Mouse (Mus musculus) CH12.LX (cell line): ENCODE data around the gene Nsl1. TPM values are rescaled to one million over a fixed set of nuclear protein-coding genes. Genes with fewer than 3 reads are reported as not detected.

Source experiments
- DNase-seq: peaks from one replicate; pipeline ENCODE4 v3.0.0-alpha.2; 2013; ENCODE audit errors: extremely low read depth
- H3K27ac ChIP-seq: 2 replicates; pipeline ENCODE4 v1.5.1; 2012; ENCODE audit warnings: low read depth, mild to moderate bottlenecking, control low read depth, moderate library complexity; ENCODE audit not compliant: insufficient read depth
- H3K27me3 ChIP-seq: replicated peaks from 2 replicates; pipeline ENCODE3; 2012; ENCODE audit warnings: inconsistent platforms
- H3K36me3 ChIP-seq, 2 experiments: replicated peaks in 1 of 2; 2 replicates each; pipeline versions ENCODE3 to v1.6.1; 2012; ENCODE audit warnings: inconsistent platforms in 1 of 2, low read length in 1 of 2, mild to moderate bottlenecking in 1 of 2, mixed read lengths in 1 of 2, moderate library complexity in 1 of 2; ENCODE audit not compliant: control insufficient read depth in 1 of 2, insufficient read depth in 1 of 2
- H3K4me1 ChIP-seq, 2 experiments: 2 replicates each; pipeline ENCODE4 v1.6.1; 2012; ENCODE audit warnings: inconsistent platforms in 1 of 2, moderate library complexity in 1 of 2; ENCODE audit not compliant: insufficient read depth in 2 of 2, control insufficient read depth in 1 of 2
- H3K4me2 ChIP-seq: 2 replicates; pipeline ENCODE4 v1.6.1; 2012; ENCODE audit warnings: low read depth, mild to moderate bottlenecking, control low read depth; ENCODE audit not compliant: poor library complexity, insufficient read depth, severe bottlenecking
- H3K4me3 ChIP-seq, 3 experiments: fragments of 150-350 bp in 1 of 3; sonication (generic) in 1 of 3; replicated peaks in 1 of 3; 2 replicates each; pipeline versions ENCODE3 to v1.5.1; 2011 to 2012; ENCODE audit warnings: low read depth in 2 of 3, low read length in 2 of 3, mild to moderate bottlenecking in 2 of 3, moderate library complexity in 2 of 3, control low read depth in 1 of 3, improper control_type of control experiment in 1 of 3, inconsistent platforms in 1 of 3, mixed read lengths in 1 of 3; ENCODE audit not compliant: poor library complexity in 1 of 3
- H3K79me2 ChIP-seq: replicated peaks from 2 replicates; pipeline ENCODE4 v1.6.1; 2012; ENCODE audit warnings: mild to moderate bottlenecking, moderate library complexity; ENCODE audit not compliant: control insufficient read depth, poor library complexity, insufficient read depth, severe bottlenecking; ENCODE audit errors: extremely low read depth
- H3K9ac ChIP-seq: 2 replicates; pipeline ENCODE4 v1.6.1; 2012; ENCODE audit warnings: low read depth, mild to moderate bottlenecking, control low read depth, moderate library complexity; ENCODE audit not compliant: insufficient read depth
- H3K9me3 ChIP-seq: replicated peaks from 2 replicates; pipeline ENCODE3; 2012; ENCODE audit warnings: low read length, inconsistent platforms, mixed read lengths
- BHLHE40 ChIP-seq: IDR thresholded peaks from 2 replicates; pipeline ENCODE4 v1.6.1; 2011; ENCODE audit warnings: mild to moderate bottlenecking, low read depth, low read length, improper control_type of control experiment
- CHD1 ChIP-seq: IDR thresholded peaks from 2 replicates; pipeline ENCODE4 v1.6.1; 2012; ENCODE audit warnings: low read depth, low read length, improper control_type of control experiment, inconsistent platforms
- CHD2 ChIP-seq: IDR thresholded peaks from 2 replicates; pipeline ENCODE4 v1.6.1; 2011; ENCODE audit warnings: low read length, improper control_type of control experiment
- CTCF ChIP-seq, 2 experiments: IDR thresholded peaks in 1 of 2; conservative IDR thresholded peaks in 1 of 2; 2 replicates each; pipeline ENCODE4 v1.5.1; 2011 to 2012; ENCODE audit warnings: low read depth in 2 of 2, low read length in 2 of 2, improper control_type of control experiment in 1 of 2, inconsistent platforms in 1 of 2, mild to moderate bottlenecking in 1 of 2, moderate library complexity in 1 of 2
- E2F4 ChIP-seq: IDR thresholded peaks from 2 replicates; pipeline ENCODE4 v1.6.1; 2011; ENCODE audit warnings: low read depth, low read length, improper control_type of control experiment; ENCODE audit not compliant: insufficient replicate concordance
- EP300 ChIP-seq: IDR thresholded peaks from 2 replicates; pipeline ENCODE4 v1.6.1; 2011; ENCODE audit warnings: low read length, improper control_type of control experiment
- GABPA ChIP-seq: IDR thresholded peaks from 2 replicates; pipeline ENCODE4 v1.6.1; 2012; ENCODE audit warnings: low read depth, low read length, improper control_type of control experiment, inconsistent platforms; ENCODE audit not compliant: insufficient replicate concordance
- MAX ChIP-seq: IDR thresholded peaks from 2 replicates; pipeline ENCODE4 v1.6.1; 2011; ENCODE audit warnings: low read length, improper control_type of control experiment
- MAZ ChIP-seq: IDR thresholded peaks from 2 replicates; pipeline ENCODE4 v1.6.1; 2012; ENCODE audit warnings: low read depth, mild to moderate bottlenecking, inconsistent platforms, low read length, improper control_type of control experiment, moderate library complexity
- MEF2A ChIP-seq: IDR thresholded peaks from 2 replicates; pipeline ENCODE4 v1.6.1; 2014; ENCODE audit warnings: low read depth, mild to moderate bottlenecking, inconsistent platforms, low read length, improper control_type of control experiment, borderline replicate concordance
- MXI1 ChIP-seq: IDR thresholded peaks from 2 replicates; pipeline ENCODE4 v1.6.1; 2011; ENCODE audit warnings: mild to moderate bottlenecking, low read depth, low read length, improper control_type of control experiment
- MYC ChIP-seq: IDR thresholded peaks from 2 replicates; pipeline ENCODE4 v1.6.1; 2011; ENCODE audit warnings: low read depth, mild to moderate bottlenecking, improper control_type of control experiment, low read length
- NELFE ChIP-seq: IDR thresholded peaks from 2 replicates; pipeline ENCODE4 v1.6.1; 2011; ENCODE audit warnings: low read depth, low read length, improper control_type of control experiment
- POLR2A ChIP-seq: IDR thresholded peaks from 2 replicates; pipeline ENCODE4 v1.6.1; 2011; ENCODE audit warnings: low read depth, mild to moderate bottlenecking, improper control_type of control experiment, low read length
- POLR2AphosphoS2 ChIP-seq: IDR thresholded peaks from 2 replicates; pipeline ENCODE4 v1.6.1; 2011; ENCODE audit warnings: low read depth, low read length, improper control_type of control experiment
- RCOR1 ChIP-seq: conservative IDR thresholded peaks from 2 replicates; pipeline ENCODE4 v1.6.1; 2012; ENCODE audit warnings: low read depth, mild to moderate bottlenecking, inconsistent platforms, low read length, improper control_type of control experiment
- SIN3A ChIP-seq: IDR thresholded peaks from 2 replicates; pipeline ENCODE4 v1.6.1; 2012; ENCODE audit warnings: low read length, improper control_type of control experiment, inconsistent platforms
- SMC3 ChIP-seq: IDR thresholded peaks from 2 replicates; pipeline ENCODE4 v1.6.1; 2011; ENCODE audit warnings: low read depth, low read length, improper control_type of control experiment
- TCF12 ChIP-seq: IDR thresholded peaks from 2 replicates; pipeline ENCODE4 v1.6.1; 2014; ENCODE audit warnings: low read depth, mild to moderate bottlenecking, inconsistent platforms, low read length, improper control_type of control experiment
- UBTF ChIP-seq: IDR thresholded peaks from 2 replicates; pipeline ENCODE4 v1.6.1; 2012; ENCODE audit warnings: low read depth, mild to moderate bottlenecking, inconsistent platforms, low read length, improper control_type of control experiment, moderate library complexity
- USF1 ChIP-seq: IDR thresholded peaks from 2 replicates; pipeline ENCODE4 v1.6.1; 2014; ENCODE audit warnings: low read depth, mild to moderate bottlenecking, inconsistent platforms, low read length, improper control_type of control experiment
- ZKSCAN1 ChIP-seq: IDR thresholded peaks from 2 replicates; pipeline ENCODE4 v1.6.1; 2012; ENCODE audit warnings: low read depth, inconsistent platforms, low read length, improper control_type of control experiment, borderline replicate concordance
- ZNF384 ChIP-seq: IDR thresholded peaks from 2 replicates; pipeline ENCODE4 v1.6.1; 2012; ENCODE audit warnings: low read depth, low read length, improper control_type of control experiment, inconsistent platforms
- dilution Hi-C: fragments of 300-500 bp; cut with MboI; formaldehyde crosslinking; loops from 2 replicates; pipeline ENCODE4 v1.14.3; 2020; ENCODE audit warnings: low sequenced_read_pairs; ENCODE audit not compliant: extremely low pct_unique_long_range_greater_than_20kb, extremely low pct_ligation_motif_present
- in situ Hi-C: fragments of 300-500 bp; cut with MboI; formaldehyde crosslinking; loops from 3 replicates; pipeline ENCODE4 v1.14.3; 2019; ENCODE audit warnings: low sequenced_read_pairs, low pct_ligation_motif_present, low pct_unique_long_range_greater_than_20kb, mixed read lengths
- polyA plus RNA-seq: library from polyadenylated mRNA; unstranded; fragments of >175 nt; gene quantifications from 2 replicates; pipeline ENCODE4 v1.2.1, GENCODE M21; 2012; ENCODE audit warnings: low read depth; ENCODE audit not compliant: insufficient read length
- total RNA-seq, 2 experiments: library from RNA; depleted of rRNA; stranded (reverse); fragments of 300-350 nt in 1 of 2; fragments of >200 nt in 1 of 2; gene quantifications; 2 replicates each; pipeline ENCODE4 v1.2.3; 2012 to 2014

The Nsl1 gene
- total and polyA plus RNA-seq, 3 experiments = 16.0 to 27.1 (median 17.4) TPM

GRCm38 (mm10) chr1:191096871-191097681 is 34.3 kb downstream of the Nsl1 start:
- in situ Hi-C loops (loop anchor here (10.0 kb wide), 1 partner anchor 88 kb away; no protein-coding TSS in a partner anchor), dilution Hi-C loops (no loop called here)
- TF ChIP-seq ZNF384 = peak; percentile 81
- TF ChIP-seq CHD2 = 0 out of 2 replicates have a peak, but pooled peaks have one; percentile 8
- TF ChIP-seq GABPA = no peak
- no peak for TF ChIP-seq NELFE
- peak; percentile 24; the same call in 1 of the 2 replicates for TF ChIP-seq MEF2A
- peak; percentile 23; the same call in 1 of the 2 replicates for TF ChIP-seq MAZ
- peak; percentile 80 for TF ChIP-seq SIN3A
- peak; percentile 39 for TF ChIP-seq BHLHE40
- TF ChIP-seq CHD1 = peak; percentile 25
- TF ChIP-seq SMC3 = no peak; the same call in 1 of the 2 replicates
- TF ChIP-seq CTCF (conservative IDR thresholded peaks at IDR 0.05 in 1 of 2, IDR thresholded peaks at IDR 0.05 in 1 of 2; ENCODE audit: low read depth in 2 of 2, low read length in 2 of 2) = 0 out of 4 replicates have a peak, but pooled peaks of 1 of the 2 experiments have one; percentile 5
- 0 out of 2 replicates have a peak, but pooled peaks have one; percentile 5 for TF ChIP-seq EP300
- peaks cover 4 to 12% of the 10 kb centered on the region in 2 experiments for H3K36me3 ChIP-seq
- H3K9me3 ChIP-seq = peaks cover 9% of the 10 kb centered on the region
- peaks cover 6% of the 10 kb centered on the region; the same call in 1 of the 2 replicates for H3K79me2 ChIP-seq
- H3K4me2 ChIP-seq = peak overlapping the region; percentile 84
- no peak for DNase-seq
- H3K4me3 ChIP-seq = peak overlapping the region in 2 of 3 experiments; percentile 15 to 66
- peaks cover 20 to 76% of the 10 kb centered on the region in 2 experiments for H3K4me1 ChIP-seq
- no peaks in the 10 kb centered on the region for H3K27me3 ChIP-seq
- peak overlapping the region; percentile 14; the same call in 1 of the 2 replicates for H3K27ac ChIP-seq
- peak overlapping the region; percentile 78; the same call in 1 of the 2 replicates for H3K9ac ChIP-seq

GRCm38 (mm10) chr1:191097802-191098747 is 35.3 kb downstream of the Nsl1 start, which contains the start of gene Batf3:
Batf3 (plus strand) TSS chr1:191097847.
- Histone ChIP-seq H3K4me2 (peak within 1 kb of the TSS; percentile 84), H3K36me3 (peaks cover 10 to 18% of the 10 kb centered on the region in 2 experiments), H3K27me3 (no peaks in the 10 kb centered on the region), H3K4me3 (peak within 1 kb of the TSS; percentile 61 to 86 (median 66)), H3K4me1 (peaks cover 23 to 78% of the 10 kb centered on the region in 2 experiments), H3K27ac (peak within 1 kb of the TSS; percentile 82), H3K9ac (peak within 1 kb of the TSS; percentile 78), H3K9me3 (peaks cover 9% of the 10 kb centered on the region), H3K79me2 (peaks cover 6% of the 10 kb centered on the region; the same call in 1 of the 2 replicates)
- dilution Hi-C loops = no loop called here
- no peak for TF ChIP-seq ZKSCAN1
- TF ChIP-seq CHD2 = 0 out of 2 replicates have a peak, but pooled peaks have one; percentile 31
- peak; percentile 30; the same call in 1 of the 2 replicates for TF ChIP-seq USF1
- peak; percentile 30; the same call in 1 of the 2 replicates for TF ChIP-seq RCOR1
- TF ChIP-seq UBTF = no peak
- peak; percentile 57 for TF ChIP-seq MXI1
- TF ChIP-seq MAX = peak; percentile 20; the same call in 1 of the 2 replicates
- TF ChIP-seq MYC = no peak
- peak; percentile 42; the same call in 1 of the 2 replicates for TF ChIP-seq BHLHE40
- no peak for TF ChIP-seq POLR2AphosphoS2
- TF ChIP-seq TCF12 = peak; percentile 5
- TF ChIP-seq E2F4 = no peak
- TF ChIP-seq POLR2A = no peak
- TF ChIP-seq ZNF384 = no peak
- peak in 1 of 2 experiments; percentile 40; a peak in 1 of 4 replicates for TF ChIP-seq CTCF (conservative IDR thresholded peaks at IDR 0.05 in 1 of 2, IDR thresholded peaks at IDR 0.05 in 1 of 2; ENCODE audit: low read depth in 2 of 2, low read length in 2 of 2)
- no peak for DNase-seq
- in situ Hi-C loops = loop anchor here (10.0 kb wide), 1 partner anchor 87 kb away; no protein-coding TSS in a partner anchor
